Mouse (Mus musculus) testis, postnatal 14 days (tissue): ENCODE results near the gene Exoc3.

Experiments
- DNase-seq: peaks from one replicate; pipeline ENCODE4 v3.0.0; 2021; ENCODE audit warnings: low spot score

The Exoc3 gene

DNA sequence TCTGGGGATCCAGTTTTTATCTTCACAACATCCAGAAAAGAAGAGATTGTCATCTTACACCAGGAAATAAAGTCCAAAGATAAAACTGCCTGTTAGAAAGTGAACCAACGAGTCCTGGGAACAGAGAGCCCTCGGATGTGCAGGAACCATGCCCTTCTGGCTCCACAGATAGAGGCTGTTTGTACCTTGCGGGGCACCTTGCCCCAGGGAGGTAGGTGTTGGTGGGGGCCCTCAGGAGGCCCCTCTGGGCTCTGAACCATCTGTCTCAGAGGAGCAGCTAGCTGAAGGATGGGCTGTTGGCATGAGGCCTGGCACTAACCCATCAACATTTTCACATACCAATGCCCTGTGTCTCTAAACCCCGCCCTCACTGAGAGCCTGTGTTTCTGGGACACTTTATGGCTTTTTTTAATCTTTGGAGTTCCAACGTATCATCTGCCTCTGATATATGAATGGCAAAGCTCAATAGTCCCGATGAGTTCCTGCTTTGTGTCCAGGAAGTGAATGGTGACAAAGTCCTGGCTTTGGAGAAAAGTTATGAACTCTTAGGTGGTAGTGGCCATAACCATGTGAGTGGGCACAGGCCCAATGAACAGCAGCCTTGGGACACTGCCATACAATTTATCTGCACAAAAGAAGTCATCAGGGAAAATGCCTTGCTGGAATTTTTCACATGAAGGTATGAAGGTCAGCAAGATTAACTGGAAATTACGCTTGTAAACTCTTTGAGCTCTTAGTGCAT lies 69.5 kb downstream of the Exoc3 start:
- no peak for DNase-seq

- no peak for DNase-seq
Measured at GRCm38 (mm10) chr13:74129909-74130308, 78.6 kb downstream of the Exoc3 start.

GRCm38 (mm10) chr13:74127571-74127970 lies 81.0 kb downstream of the Exoc3 start:
- DNase-seq = no peak

DNA sequence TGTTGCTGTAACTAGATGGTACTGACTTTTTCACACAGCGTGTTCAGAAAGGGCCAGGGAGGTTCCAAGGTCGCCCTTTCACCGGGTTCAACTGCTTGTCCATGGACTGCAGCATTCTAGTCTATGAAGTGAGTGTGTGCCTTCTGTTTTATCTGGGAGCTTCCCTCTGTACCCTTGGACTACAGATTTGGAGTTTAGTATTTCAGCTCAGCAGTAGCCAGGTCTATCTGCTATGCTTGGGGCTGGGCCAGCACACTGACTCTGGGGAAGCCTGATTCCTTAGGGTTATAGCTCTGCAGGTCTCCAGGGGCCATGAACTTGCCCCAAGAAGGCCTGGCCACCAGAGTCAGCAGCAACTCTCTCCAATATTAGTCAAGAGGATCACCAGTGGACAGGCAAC lies 85.9 kb downstream of the Exoc3 start:
- no peak for DNase-seq

DNA sequence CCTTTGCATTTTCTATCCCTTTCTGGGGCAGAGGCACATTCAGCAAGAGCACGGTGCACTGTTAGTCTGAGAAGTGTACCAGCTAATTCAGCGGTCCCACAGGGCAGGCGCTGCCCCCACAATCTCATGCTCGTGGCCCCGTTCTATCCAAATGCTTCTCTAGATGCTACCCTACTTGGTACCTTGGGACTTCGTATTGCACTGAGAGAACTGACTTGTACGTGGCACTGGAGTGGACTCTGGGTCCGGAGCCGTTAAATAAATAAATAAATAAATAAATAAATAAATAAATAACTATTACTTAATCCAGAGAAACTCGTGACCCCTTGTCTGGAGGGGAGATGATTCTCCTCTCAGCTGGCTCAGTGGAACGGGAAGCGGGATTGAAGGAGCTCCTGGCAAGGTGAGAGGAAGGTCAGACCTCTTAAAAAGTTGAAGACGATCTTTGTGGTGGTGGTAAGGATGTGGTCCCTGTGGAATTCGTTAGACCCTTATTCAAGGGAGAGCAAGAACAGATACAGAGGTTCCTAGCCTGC lies 86.7 kb downstream of the Exoc3 start:
- no peak for DNase-seq

DNA sequence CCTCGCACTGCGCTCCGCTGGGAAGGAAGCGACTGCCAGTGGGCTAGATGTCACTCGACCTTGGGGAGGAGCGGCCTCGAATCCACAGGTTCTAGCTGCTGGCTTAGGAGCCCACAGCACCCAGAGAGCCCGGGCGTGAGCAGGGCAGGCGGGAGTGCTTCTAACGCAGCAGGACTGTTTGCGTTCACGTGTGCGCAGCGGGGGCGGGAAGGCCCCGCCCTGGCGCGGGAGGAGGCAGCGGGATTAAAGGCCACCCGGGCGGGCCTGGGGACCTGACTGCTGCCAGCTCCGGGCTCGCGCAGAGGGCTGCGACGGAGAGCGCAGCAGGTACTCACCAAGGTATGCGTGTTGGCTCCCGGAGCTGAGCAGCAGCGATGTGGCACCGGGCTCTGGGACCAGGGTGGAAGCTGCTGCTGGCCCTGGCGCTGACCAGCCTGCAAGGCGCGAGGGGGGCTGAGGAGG lies 87.4 kb downstream of the Exoc3 start, which contains the start of gene Slc9a3:
Gene Slc9a3 (plus strand): TSS at position 317 of the 462 bp plus-strand sequence.
- no peak for DNase-seq
